Mouse (Mus musculus) spleen, adult 2 months (tissue): Measurements from ENCODE around the gene Gm27021. TPM values are rescaled to one million over a fixed set of nuclear protein-coding genes. Genes with fewer than 3 reads are reported as not detected.

Experiments
- DNase-seq, 2 experiments: peaks; one replicate each; pipeline versions ENCODE4 v3.0.0 to v3.0.0-alpha.2; 2012 to 2021; ENCODE audit warnings: low spot score in 2 of 2, low read depth in 1 of 2
- H3K27ac ChIP-seq: fragments of 200-500 bp; 2 replicates; pipeline ENCODE4 v1.5.1; 2012; ENCODE audit warnings: low read length, inconsistent platforms; ENCODE audit not compliant: insufficient read depth
- H3K27me3 ChIP-seq: fragments of 200-500 bp; 2 replicates; pipeline ENCODE4 v1.6.1; 2012; ENCODE audit warnings: mild to moderate bottlenecking, moderate library complexity, low read length, inconsistent platforms; ENCODE audit not compliant: control insufficient read depth, insufficient read depth
- H3K36me3 ChIP-seq: fragments of 200-500 bp; 2 replicates; pipeline ENCODE4 v1.6.1; 2012; ENCODE audit warnings: mild to moderate bottlenecking, low read length, inconsistent platforms; ENCODE audit not compliant: control insufficient read depth, insufficient read depth
- H3K4me1 ChIP-seq: fragments of 200-500 bp; 2 replicates; pipeline ENCODE4 v1.6.1; 2011; ENCODE audit warnings: inconsistent platforms; ENCODE audit not compliant: control insufficient read depth, insufficient read depth, insufficient read length
- H3K4me3 ChIP-seq: fragments of 200-500 bp; 2 replicates; pipeline ENCODE4 v1.5.1; 2011; ENCODE audit warnings: mild to moderate bottlenecking, inconsistent platforms; ENCODE audit not compliant: insufficient read depth, insufficient read length; ENCODE audit errors: extremely low read depth
- CTCF ChIP-seq: fragments of 200-500 bp; IDR thresholded peaks from 2 replicates; pipeline ENCODE4 v1.5.1; 2011; ENCODE audit warnings: mild to moderate bottlenecking, inconsistent platforms; ENCODE audit not compliant: insufficient read depth, insufficient read length, insufficient replicate concordance; ENCODE audit errors: extremely low read depth
- POLR2A ChIP-seq: fragments of 200-500 bp; IDR thresholded peaks from 2 replicates; pipeline ENCODE4 v1.6.1; 2011; ENCODE audit warnings: low read depth, low read length, inconsistent platforms
- WGBS: fragments of 180-500 bp; shearing (Covaris S2); methylation state at CpG from one replicate; pipeline ENCODE4 v1.1.7; 2018; 5-methylcytosine and 5-hydroxymethylcytosine counted together
- polyA plus RNA-seq: library from polyadenylated mRNA; depleted of rRNA; stranded (reverse); fragments of >200 nt; gene quantifications from 2 replicates; pipeline ENCODE4 v1.2.3, GENCODE M21; 2012

Gene Gm27021
- polyA plus RNA-seq, 1 experiment = 0.18 TPM

DNA sequence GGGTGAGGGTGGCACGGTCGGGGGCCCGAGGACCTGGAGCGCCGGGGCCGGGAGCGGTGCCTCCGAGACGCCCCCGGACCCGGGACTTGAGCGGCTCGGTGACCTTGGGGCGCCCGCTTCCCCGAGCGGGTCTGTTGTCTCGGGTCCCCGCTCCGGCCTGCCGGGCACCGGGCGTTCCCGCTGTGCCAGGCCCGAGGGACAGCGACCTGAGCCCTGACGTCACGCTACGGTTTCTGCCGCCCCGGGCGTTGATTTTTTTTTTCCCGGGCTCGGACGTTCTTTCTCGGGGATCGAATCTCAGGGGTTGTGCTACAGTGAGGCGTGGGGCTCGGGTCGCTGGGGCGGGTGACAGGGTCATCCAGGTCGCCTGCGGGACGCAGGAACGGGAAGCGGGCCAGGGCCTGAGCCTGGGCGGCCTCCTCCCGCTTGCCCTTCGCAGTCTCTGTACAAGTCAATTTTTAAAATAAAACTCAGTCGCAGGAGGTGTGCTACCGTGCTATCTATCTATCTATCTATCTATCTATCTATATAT lies 561 bp upstream of the Gm27021 start, which contains the start of gene Emc8:
TSS of gene Emc8 (minus strand) at position 200 of the 532 bp plus-strand sequence.
- WGBS = 1% methylated on average over 50 of the region's 51 CpGs
- TF ChIP-seq POLR2A = no peak
- no peak for TF ChIP-seq CTCF
- no peak for DNase-seq
- Histone ChIP-seq H3K27ac (peak within 1 kb of the TSS; percentile 78), H3K4me1 (peaks cover 18% of the 10 kb centered on the region), H3K36me3 (peaks cover 21% of the 10 kb centered on the region), H3K27me3 (no peaks in the 10 kb centered on the region), H3K4me3 (peak within 1 kb of the TSS; percentile 94)

GRCm38 (mm10) chr8:120666807-120667470 lies 940 bp downstream of the Gm27021 start:
- Histone ChIP-seq H3K36me3 (peaks cover 7% of the 10 kb centered on the region; the same call in 1 of the 2 replicates), H3K27ac (no peak overlapping the region), H3K27me3 (no peaks in the 10 kb centered on the region), H3K4me1 (peaks cover 18% of the 10 kb centered on the region), H3K4me3 (peak overlapping the region; percentile 94)
- DNase-seq = no peak
- TF ChIP-seq POLR2A (no peak), CTCF (no peak)
- 14% methylated on average over 17 of the region's 17 CpGs for WGBS

DNA sequence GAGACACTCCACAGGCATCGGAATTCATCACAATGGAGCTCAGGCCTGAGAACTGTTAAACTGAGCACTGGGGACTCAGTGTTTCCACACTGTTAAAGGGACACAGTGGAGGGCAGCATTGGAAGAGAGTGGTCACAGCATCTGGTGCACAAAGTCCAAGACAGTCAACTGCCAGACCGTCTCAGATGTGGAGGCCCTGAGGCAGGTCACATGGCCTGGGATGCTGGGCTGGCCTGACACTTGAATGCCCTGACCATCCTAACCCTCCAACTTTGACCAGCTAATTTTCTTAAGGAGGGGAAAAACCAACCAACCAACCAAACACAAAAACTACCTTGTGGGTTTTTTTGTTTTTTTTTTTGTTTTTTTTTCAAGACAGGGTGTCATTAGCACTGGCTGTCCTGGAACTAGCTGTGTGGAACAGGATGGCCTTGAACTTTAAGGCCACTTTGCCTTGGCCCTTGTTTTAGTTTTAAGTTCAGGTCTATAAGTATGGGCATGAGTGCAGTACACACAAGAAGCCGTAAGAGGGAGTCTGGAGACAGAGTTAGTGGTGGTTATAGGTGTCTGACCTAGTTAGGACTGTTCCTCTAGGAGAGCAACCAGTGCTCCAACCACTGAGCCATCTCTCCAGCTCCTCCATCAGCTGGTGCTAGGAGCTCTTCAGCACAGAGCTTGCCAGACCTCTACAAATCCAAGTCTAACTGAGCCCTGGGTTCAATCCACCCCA lies 2.0 kb downstream of the Gm27021 start:
- 77% methylated on average over 3 of the region's 3 CpGs for WGBS
- no peak for DNase-seq
- Histone ChIP-seq H3K4me1 (peaks cover 18% of the 10 kb centered on the region), H3K27ac (no peak overlapping the region), H3K4me3 (no peak overlapping the region), H3K27me3 (no peaks in the 10 kb centered on the region), H3K36me3 (peaks cover 6% of the 10 kb centered on the region; the same call in 1 of the 2 replicates)
- TF ChIP-seq CTCF (no peak), POLR2A (no peak)

GRCm38 (mm10) chr8:120664566-120664965 lies 3.3 kb downstream of the Gm27021 start:
- Histone ChIP-seq H3K27me3 (no peaks in the 10 kb centered on the region), H3K27ac (no peak overlapping the region), H3K4me3 (no peak overlapping the region), H3K4me1 (peaks cover 18% of the 10 kb centered on the region), H3K36me3 (no peaks in the 10 kb centered on the region)
- 70% methylated on average over 6 of the region's 6 CpGs for WGBS
- TF ChIP-seq CTCF (no peak), POLR2A (no peak)
- DNase-seq = no peak

- Histone ChIP-seq H3K27me3 (no peaks in the 10 kb centered on the region), H3K4me3 (no peak overlapping the region), H3K36me3 (peaks cover 30% of the 10 kb centered on the region), H3K27ac (no peak overlapping the region), H3K4me1 (no peaks in the 10 kb centered on the region)
- no peak for DNase-seq
- 95% methylated on average over 8 of the region's 8 CpGs for WGBS
- no peak for TF ChIP-seq POLR2A
- TF ChIP-seq CTCF = no peak
Observed at GRCm38 (mm10) chr8:120657415-120657814, 10.5 kb downstream of the Gm27021 start.

DNA sequence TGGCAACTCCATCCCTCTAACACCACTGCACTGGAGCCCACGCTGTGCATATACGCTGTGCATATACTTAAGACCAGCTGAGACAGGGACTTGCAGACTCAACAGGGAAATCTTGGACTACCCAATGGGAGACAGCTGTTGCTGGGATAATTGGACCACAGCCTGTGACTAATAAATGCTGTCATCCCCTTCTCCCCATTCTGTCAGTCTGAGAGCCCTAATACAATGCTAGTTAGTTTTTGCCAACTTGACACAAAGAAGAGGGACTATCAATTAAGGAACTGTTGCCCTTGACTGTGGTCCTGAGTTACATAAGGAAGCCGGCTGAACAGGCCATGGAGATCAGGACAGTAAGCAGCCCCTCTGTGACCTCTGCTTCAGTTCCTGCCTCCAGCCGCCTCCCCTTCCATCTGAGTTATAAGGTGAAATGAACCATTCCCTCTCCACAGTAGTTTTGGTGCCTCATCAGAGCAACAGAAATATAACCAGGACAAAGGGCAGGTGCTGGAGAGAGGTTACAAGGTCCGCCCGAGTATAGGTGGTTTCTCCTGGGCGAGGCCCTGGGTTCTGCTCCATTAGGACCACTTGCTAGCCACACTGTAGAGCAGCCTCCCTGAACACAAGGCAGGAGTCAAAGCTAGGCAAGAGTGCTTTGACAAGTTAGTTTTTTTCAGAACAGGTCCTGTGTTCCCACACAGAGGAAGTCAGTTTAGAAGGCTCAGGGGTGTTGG lies 11.4 kb downstream of the Gm27021 start:
- H3K27me3 ChIP-seq = no peaks in the 10 kb centered on the region
- TF ChIP-seq POLR2A = no peak
- no peak for TF ChIP-seq CTCF
- H3K4me1 ChIP-seq = no peaks in the 10 kb centered on the region
- no peak overlapping the region for H3K4me3 ChIP-seq
- H3K36me3 ChIP-seq = peaks cover 30% of the 10 kb centered on the region
- H3K27ac ChIP-seq = no peak overlapping the region
- no peak for DNase-seq
- WGBS = 96% methylated on average over 7 of the region's 7 CpGs
